Comparison of ENCODE assay signal across 7 mouse cellular contexts in the genomic region with DNA sequence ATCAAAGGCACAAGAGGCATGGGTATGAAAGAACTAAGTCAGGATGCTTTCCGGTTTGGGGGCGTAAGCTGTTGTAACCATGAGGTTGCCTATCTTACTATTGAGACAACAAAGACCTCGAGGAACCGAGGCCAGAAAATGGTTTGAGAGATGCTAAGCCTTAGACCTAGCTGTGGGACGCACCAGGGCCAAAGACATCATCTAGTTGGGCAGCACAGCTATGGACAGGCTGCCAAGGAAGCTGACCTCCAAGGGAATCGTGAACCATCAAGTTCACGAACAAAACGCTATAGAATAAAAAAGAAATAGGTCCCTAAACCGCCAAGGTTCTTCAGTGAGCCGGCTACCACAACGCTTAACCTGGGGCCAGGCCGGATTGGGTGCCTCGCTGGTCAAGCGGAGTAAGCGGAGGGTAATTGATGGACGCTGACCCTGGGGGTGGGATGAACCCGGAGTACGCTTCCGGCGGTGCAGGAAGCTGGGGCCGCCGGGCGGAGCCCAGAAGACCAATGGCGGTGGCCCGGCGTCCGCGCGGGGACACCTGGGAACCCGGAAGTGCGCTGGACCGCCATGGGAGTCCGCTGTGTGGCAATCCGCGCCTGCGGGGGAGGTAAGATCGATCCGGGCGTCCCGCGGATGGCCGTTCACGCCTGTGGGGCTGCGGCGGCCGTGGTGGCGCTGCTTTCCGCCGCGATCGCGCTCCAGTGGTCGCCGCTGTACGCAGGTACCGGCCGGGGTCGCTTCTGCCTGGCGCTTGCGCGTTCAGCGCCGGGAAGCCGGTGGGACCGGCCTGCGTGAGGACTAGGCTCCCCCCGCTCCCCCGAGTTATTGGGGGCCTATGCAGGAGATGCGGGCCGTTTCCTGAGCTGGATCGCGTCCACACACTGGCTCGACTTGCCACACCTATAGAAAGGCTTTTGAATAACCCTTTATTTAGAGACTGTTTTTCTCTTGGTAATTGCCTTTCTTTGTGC. TPM values are rescaled to one million over a fixed set of nuclear protein-coding genes. Genes with fewer than 3 reads are reported as not detected.
DNase-seq lines count a peak whose midpoint lies in the region; ATAC-seq lines count a peak whose summit lies in the region.

A gene (plus strand): TSS at position 490 of the 974 bp plus-strand sequence.

- ATAC-seq in intestine, embryonic 16.5 days = peak; percentile 99
- ATAC-seq in midbrain, embryonic 13.5 days = peak; percentile 99

- peak; percentile 88 for DNase-seq in adrenal gland, adult 8-10 months
- DNase-seq in embryo, embryonic 11.5 days (ENCODE audit: low read depth, low spot score) = peak; percentile 76
- DNase-seq in gastrocnemius, postnatal 4 days (ENCODE audit: low spot score in 2 of 2) = peak; percentile 82 to 91
- DNase-seq in limb, embryonic 10.5 days (ENCODE audit: low spot score) = peak; percentile 94
- DNase-seq in spleen, adult 12 weeks (ENCODE audit: low spot score) = peak; percentile 82

- H3K4me3 ChIP-seq in intestine, embryonic 16.5 days (ENCODE audit: low read length) = peak within 1 kb of the TSS; percentile 89
- peak within 1 kb of the TSS; percentile 98 for H3K4me3 ChIP-seq in limb, embryonic 10.5 days
- H3K4me3 ChIP-seq in midbrain, embryonic 13.5 days (replicated peaks) = peak within 1 kb of the TSS; percentile 85

- H3K9me3 ChIP-seq in intestine, embryonic 16.5 days (ENCODE audit: control insufficient read depth, low read length) = no peaks in the 10 kb centered on the region
- no peaks in the 10 kb centered on the region for H3K9me3 ChIP-seq in limb, embryonic 10.5 days (replicated peaks)
- H3K9me3 ChIP-seq in midbrain, embryonic 13.5 days = no peaks in the 10 kb centered on the region

- no peaks in the 10 kb centered on the region for H3K27me3 ChIP-seq in intestine, embryonic 16.5 days (replicated peaks; ENCODE audit: control insufficient read depth, insufficient read depth, low read length)
- H3K27me3 ChIP-seq in limb, embryonic 10.5 days (ENCODE audit: low read depth, poor library complexity, severe bottlenecking) = 0 out of 2 replicates have a peak, but pooled peaks cover 5% of the 10 kb centered on the region
- H3K27me3 ChIP-seq in midbrain, embryonic 13.5 days = peaks cover 17% of the 10 kb centered on the region

- H3K4me1 ChIP-seq in intestine, embryonic 16.5 days (ENCODE audit: control insufficient read depth, insufficient read depth, low read length) = peaks cover 10% of the 10 kb centered on the region
- H3K4me1 ChIP-seq in limb, embryonic 10.5 days = peaks cover 14% of the 10 kb centered on the region
- H3K4me1 ChIP-seq in midbrain, embryonic 13.5 days (replicated peaks) = peaks cover 21% of the 10 kb centered on the region

- peak within 1 kb of the TSS; percentile 79 for H3K4me2 ChIP-seq in intestine, embryonic 16.5 days (ENCODE audit: low read depth, low read length)
- peak within 1 kb of the TSS; percentile 75 for H3K4me2 ChIP-seq in midbrain, embryonic 13.5 days (replicated peaks)

- peak within 1 kb of the TSS; percentile 76 for H3K27ac ChIP-seq in intestine, embryonic 16.5 days (ENCODE audit: low read length)
- peak within 1 kb of the TSS; percentile 94 for H3K27ac ChIP-seq in limb, embryonic 10.5 days
- peak within 1 kb of the TSS; percentile 87 for H3K27ac ChIP-seq in midbrain, embryonic 13.5 days

- 3% methylated on average over 73 of the region's 73 CpGs for WGBS in intestine, embryonic 16.5 days
- 4% methylated on average over 73 of the region's 73 CpGs for WGBS in limb, embryonic 10.5 days
- 3% methylated on average over 72 of the region's 73 CpGs for WGBS in midbrain, embryonic 13.5 days

- 0 out of 2 replicates have a peak, but pooled peaks cover 1% of the 10 kb centered on the region for H3K36me3 ChIP-seq in intestine, embryonic 16.5 days (ENCODE audit: control insufficient read depth, insufficient read depth, low read length)
- H3K36me3 ChIP-seq in limb, embryonic 10.5 days = peaks cover 23% of the 10 kb centered on the region
- peaks cover 4% of the 10 kb centered on the region; the same call in 1 of the 2 replicates for H3K36me3 ChIP-seq in midbrain, embryonic 13.5 days

- H3K9ac ChIP-seq in intestine, embryonic 16.5 days (ENCODE audit: low read depth, low read length) = peak within 1 kb of the TSS; percentile 91
- H3K9ac ChIP-seq in midbrain, embryonic 13.5 days (replicated peaks) = peak within 1 kb of the TSS; percentile 80

RNA-seq across cellular contexts. Expression of the gene that starts here (rescaled TPM):
- 10 to 100 TPM; 73.9 to 84.5 (median 77.5) TPM for total RNA-seq in adrenal gland, adult 8-10 months (2022)
- total RNA-seq in gastrocnemius, postnatal 4 days (2021) = 10 to 100 TPM; 32.2 to 36.5 TPM
- polyA plus RNA-seq in intestine, embryonic 16.5 days (2015; fragmentation: Nextera tagmentation; extraction: Ambion mirVana) = 96.8 and 105 TPM in 2 replicates
- 105 and 116 TPM in 2 replicates for polyA plus RNA-seq in limb, embryonic 10.5 days (2016; fragmentation: Nextera tagmentation; extraction: Ambion mirVana)
- polyA plus RNA-seq in midbrain, embryonic 13.5 days (2015; fragmentation: Nextera tagmentation; extraction: Ambion mirVana) = 151 and 158 TPM in 2 replicates

Comparison
In these comparisons a context has a peak if more than half of its experiments do, and no peak if none do; other contexts are left out.
1. Peak in every context shown above with its lines: DNase-seq, ATAC-seq, H3K4me3 ChIP-seq and H3K27ac ChIP-seq.